In genomic region chr3:118491871-118492270, GRCm38 (mm10) we compare ENCODE assay signal across 35 mouse cellular contexts.
"Had no signal": no experiment of that assay in that cellular context is flagged by ENCODE, and none has a peak within 500 bp of the region (broad histone marks: within the 10 kb centered on the region; RNA-seq: fewer than 3 reads in every experiment).

No protein-coding gene starts in this region.

- DNase-seq: heart, postnatal 10 days; heart, postnatal 14 days; heart, postnatal 36 days; heart, postnatal 4 days; kidney, adult 11 months; kidney, adult 18-20 months; kidney, adult 2 months; kidney, adult 8-10 months; kidney, adult 9 months; kidney, postnatal 10 days; kidney, postnatal 14 days; kidney, postnatal 25 days; kidney, postnatal 36 days; kidney, postnatal 4 days; layer of hippocampus, adult 9-11 months; layer of hippocampus, postnatal 36 days had no signal

- H3K4me1 ChIP-seq: heart, embryonic 10.5 days; heart, embryonic 12.5 days; heart, embryonic 13.5 days; heart, embryonic 15.5 days; hindbrain, embryonic 12.5 days; hindbrain, embryonic 13.5 days; hindbrain, embryonic 15.5 days; intestine, embryonic 15.5 days; kidney, embryonic 15.5 days had no signal

- H3K27me3 ChIP-seq: heart, embryonic 12.5 days; heart, embryonic 13.5 days; heart, embryonic 15.5 days; hindbrain, embryonic 12.5 days; hindbrain, embryonic 13.5 days; hindbrain, embryonic 15.5 days; intestine, embryonic 15.5 days; kidney, embryonic 15.5 days had no signal

- H3K9me3 ChIP-seq: heart, embryonic 10.5 days; heart, embryonic 12.5 days; heart, embryonic 13.5 days; heart, embryonic 15.5 days; hindbrain, embryonic 10.5 days; hindbrain, embryonic 12.5 days; hindbrain, embryonic 13.5 days; hindbrain, embryonic 15.5 days; intestine, embryonic 15.5 days; kidney, embryonic 15.5 days had no signal

- H3K9ac ChIP-seq: heart, embryonic 12.5 days; heart, embryonic 13.5 days; heart, embryonic 15.5 days; hindbrain, embryonic 12.5 days; hindbrain, embryonic 13.5 days; hindbrain, embryonic 14.5 days; hindbrain, embryonic 15.5 days; intestine, embryonic 15.5 days; kidney, embryonic 15.5 days had no signal

- H3K36me3 ChIP-seq: heart, embryonic 10.5 days; heart, embryonic 12.5 days; heart, embryonic 13.5 days; heart, embryonic 15.5 days; hindbrain, embryonic 10.5 days; hindbrain, embryonic 12.5 days; hindbrain, embryonic 13.5 days; hindbrain, embryonic 15.5 days; intestine, embryonic 15.5 days; kidney, embryonic 15.5 days had no signal

- ATAC-seq: hindbrain, embryonic 16.5 days; hindbrain, postnatal 0 days; inflammation-experienced regulatory T-cells, adult 6 months; intestine, embryonic 15.5 days; intestine, embryonic 16.5 days; intestine, postnatal 0 days had no signal

- H3K27ac ChIP-seq: heart, embryonic 10.5 days; heart, embryonic 13.5 days; heart, embryonic 15.5 days; hindbrain, embryonic 10.5 days; hindbrain, embryonic 12.5 days; hindbrain, embryonic 13.5 days; hindbrain, embryonic 14.5 days; hindbrain, embryonic 15.5 days; hindbrain, postnatal 0 days; intestine, embryonic 15.5 days; kidney, embryonic 15.5 days; kidney, postnatal 0 days; layer of hippocampus, adult 2 months had no signal

- H3K4me3 ChIP-seq: heart, embryonic 10.5 days; heart, embryonic 12.5 days; heart, embryonic 13.5 days; heart, embryonic 15.5 days; hindbrain, embryonic 10.5 days; hindbrain, embryonic 12.5 days; hindbrain, embryonic 13.5 days; hindbrain, embryonic 15.5 days; intestine, embryonic 15.5 days; kidney, embryonic 15.5 days; layer of hippocampus, adult 2 months had no signal

- H3K4me2 ChIP-seq: heart, embryonic 11.5 days; heart, embryonic 12.5 days; heart, embryonic 13.5 days; heart, embryonic 15.5 days; hindbrain, embryonic 12.5 days; hindbrain, embryonic 13.5 days; hindbrain, embryonic 14.5 days; hindbrain, embryonic 15.5 days; intestine, embryonic 15.5 days; kidney, embryonic 15.5 days had no signal
